Mouse (Mus musculus): ENCODE data around the gene Kpna6. TPM values are rescaled to one million over a fixed set of nuclear protein-coding genes. Genes with fewer than 3 reads are reported as not detected.

The Kpna6 gene
- total and polyA plus RNA-seq, 3 experiments: 15.9 to 66.5 (median 19.6) TPM

DNA sequence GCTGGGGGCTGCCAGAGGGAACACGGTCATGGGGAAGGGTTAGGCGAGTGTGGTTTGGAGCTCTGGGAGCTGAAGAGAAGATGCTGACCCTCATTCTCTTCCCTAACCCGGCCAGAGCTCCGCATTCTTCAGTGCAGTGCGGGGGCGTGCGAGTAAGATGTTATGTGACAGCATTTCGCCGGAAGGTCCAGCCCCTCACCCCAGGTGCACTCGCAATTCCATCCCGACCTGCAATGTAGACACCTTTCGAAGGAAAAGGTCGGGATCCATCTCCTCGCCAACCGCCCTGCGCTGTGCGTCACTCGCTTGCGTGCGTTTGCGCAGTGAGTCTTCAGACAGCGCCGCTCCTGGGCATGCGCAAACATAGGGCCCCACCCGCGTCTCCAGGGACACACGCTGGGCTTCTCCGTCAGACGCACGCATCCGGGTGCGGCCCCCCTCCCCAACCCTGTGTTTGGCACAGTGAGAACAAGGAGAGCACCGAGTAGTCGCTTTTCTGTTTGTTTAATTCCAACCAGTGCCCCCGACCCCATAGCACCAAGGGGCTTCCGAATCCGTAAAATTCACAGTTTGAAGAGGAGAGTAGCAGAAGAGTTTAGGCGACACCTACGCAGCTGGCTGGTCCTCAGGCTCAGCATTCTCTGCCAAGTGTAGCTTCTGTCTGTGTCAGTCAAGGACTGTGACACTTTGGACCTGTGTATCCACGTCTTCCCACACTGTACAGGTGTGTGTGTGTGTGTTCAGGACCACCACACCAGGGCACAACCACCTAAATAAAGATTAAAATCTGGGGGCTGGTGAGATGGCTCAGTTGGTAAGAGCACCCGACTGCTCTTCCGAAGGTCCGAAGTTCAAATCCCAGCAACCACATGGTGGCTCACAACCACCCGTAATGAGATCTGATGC, 53.5 kb downstream of the Kpna6 start, which contains the start of gene Iqcc (continued):
- no peak for TF ChIP-seq USF2 (IDR thresholded peaks at IDR 0.05; ENCODE audit: borderline replicate concordance in 1 of 2, insufficient read depth in 1 of 2, low read depth in 1 of 2, low read length in 2 of 2)
- TF ChIP-seq POLR2AphosphoS5 (IDR thresholded peaks at IDR 0.05; ENCODE audit: borderline replicate concordance, low read depth, low read length): peak; percentile 28; the same call in 1 of the 2 replicates
- no peak for TF ChIP-seq ZNF384 (IDR thresholded peaks at IDR 0.05; ENCODE audit: low read depth, low read length)
- TF ChIP-seq MAX (IDR thresholded peaks at IDR 0.05; ENCODE audit: low read length): no peak; the same call in 1 of the 2 replicates
- no peak for TF ChIP-seq MEF2A (IDR thresholded peaks at IDR 0.05; ENCODE audit: extremely low read depth, insufficient replicate concordance, low read depth, low read length, poor library complexity, severe bottlenecking)
- no peak for TF ChIP-seq RAD21 (IDR thresholded peaks at IDR 0.05; ENCODE audit: low read depth, low read length)
- peak; percentile 99 for TF ChIP-seq POLR2AphosphoS2 (IDR thresholded peaks at IDR 0.05; ENCODE audit: low read length)
- no peak for TF ChIP-seq JUND (IDR thresholded peaks at IDR 0.05; ENCODE audit: low read depth, low read length)
- TF ChIP-seq RCOR1 (IDR thresholded peaks at IDR 0.05; ENCODE audit: low read depth, low read length): no peak
- peak; percentile 91 for TF ChIP-seq SIN3A (IDR thresholded peaks at IDR 0.05; ENCODE audit: low read length)
- TF ChIP-seq GABPA (IDR thresholded peaks at IDR 0.05; ENCODE audit: low read depth, low read length): no peak
- TF ChIP-seq HCFC1 (IDR thresholded peaks at IDR 0.05; ENCODE audit: low read depth, low read length): peak; percentile 84
- TF ChIP-seq GATA1 (IDR thresholded peaks at IDR 0.05; ENCODE audit: low read depth, low read length): no peak
- peak; percentile 96 for TF ChIP-seq ZKSCAN1 (IDR thresholded peaks at IDR 0.05; ENCODE audit: low read depth, low read length)

DNA sequence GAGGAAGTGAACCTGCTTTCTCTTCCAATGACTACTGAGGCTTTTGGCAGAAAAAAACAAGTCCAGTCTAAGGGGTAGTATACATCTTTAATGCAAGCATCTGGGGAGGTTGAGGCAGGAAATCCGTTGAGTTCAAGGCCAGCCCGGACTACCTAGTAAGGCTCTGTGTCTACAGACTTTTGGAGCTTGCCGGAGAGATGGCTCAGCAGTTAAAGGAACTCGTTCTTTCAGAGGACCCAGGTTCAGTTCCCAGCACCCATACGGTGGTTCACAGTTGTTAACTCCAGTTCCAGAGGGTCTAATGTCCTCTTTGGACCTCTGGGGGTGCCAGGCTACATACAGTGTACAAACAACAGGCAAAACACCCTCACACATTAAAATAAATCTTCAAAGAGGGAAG, 54.5 kb downstream of the Kpna6 start:
- Histone ChIP-seq H3K27me3 (ENCODE audit: control insufficient read depth in 1 of 2, insufficient read depth in 2 of 2, low read length in 2 of 2) (no peaks in the 10 kb centered on the region), H3K9me3 (replicated peaks; ENCODE audit: insufficient read depth, low read length) (no peaks in the 10 kb centered on the region), H3K4me1 (ENCODE audit: control insufficient read depth in 1 of 2, insufficient read depth in 2 of 2, low read length in 2 of 2) (peaks cover 0 to 6% of the 10 kb centered on the region in 2 experiments; a peak in 1 of 4 replicates), H3K36me3 (ENCODE audit: control insufficient read depth in 1 of 2, insufficient read depth in 2 of 2, low read length in 2 of 2) (no peaks in the 10 kb centered on the region; a peak in 2 of 4 replicates), H3K4me3 (ENCODE audit: control insufficient read depth in 1 of 2, insufficient read depth in 1 of 2, low read depth in 2 of 2, low read length in 2 of 2) (peak overlapping the region; percentile 64 to 84), H3K27ac (ENCODE audit: control insufficient read depth, low read depth, low read length) (no peak overlapping the region), H3K9ac (ENCODE audit: control insufficient read depth, low read depth, low read length, poor library complexity, severe bottlenecking) (peak overlapping the region; percentile 87), H3K79me2 (ENCODE audit: control insufficient read depth, insufficient read depth, low read length, poor library complexity) (peaks cover 4% of the 10 kb centered on the region; the same call in 1 of the 2 replicates)
- no peak for DNase-seq (ENCODE audit: low read depth, low spot score)
- TF ChIP-seq HCFC1 (IDR thresholded peaks at IDR 0.05; ENCODE audit: low read depth, low read length) (no peak), ZC3H11A (IDR thresholded peaks at IDR 0.05; ENCODE audit: low read depth, low read length) (no peak), MAFK (IDR thresholded peaks at IDR 0.05; ENCODE audit: borderline replicate concordance, low read depth, low read length) (no peak), JUND (IDR thresholded peaks at IDR 0.05; ENCODE audit: low read depth, low read length) (no peak), GATA1 (IDR thresholded peaks at IDR 0.05; ENCODE audit: low read depth, low read length) (no peak), SMC3 (IDR thresholded peaks at IDR 0.05; ENCODE audit: low read depth, low read length) (no peak), ZKSCAN1 (IDR thresholded peaks at IDR 0.05; ENCODE audit: low read depth, low read length) (no peak), ETS1 (IDR thresholded peaks at IDR 0.05; ENCODE audit: low read depth, low read length) (no peak), MAZ (IDR thresholded peaks at IDR 0.05; ENCODE audit: low read depth, low read length) (no peak), RAD21 (IDR thresholded peaks at IDR 0.05; ENCODE audit: low read depth, low read length) (no peak), NRF1 (IDR thresholded peaks at IDR 0.05; ENCODE audit: insufficient read depth, low read depth, low read length, poor library complexity, severe bottlenecking) (no peak), BHLHE40 (IDR thresholded peaks at IDR 0.05; ENCODE audit: borderline replicate concordance, low read depth, low read length) (no peak), MAX (IDR thresholded peaks at IDR 0.05; ENCODE audit: low read length) (no peak), MEF2A (IDR thresholded peaks at IDR 0.05; ENCODE audit: extremely low read depth, insufficient replicate concordance, low read depth, low read length, poor library complexity, severe bottlenecking) (no peak), POLR2AphosphoS2 (IDR thresholded peaks at IDR 0.05; ENCODE audit: low read length) (no peak), MXI1 (IDR thresholded peaks at IDR 0.05; ENCODE audit: low read depth, low read length) (no peak)

Measured in MEL (cell line).